Mouse (Mus musculus): Measurements from ENCODE around the gene Nat10. TPM values are rescaled to one million over a fixed set of nuclear protein-coding genes. Genes with fewer than 3 reads are reported as not detected.
A peak's percentile ranks its signal among the peaks of the same experiment; 100 is the strongest.

Nat10 gene
- total RNA-seq, 2 experiments from 2014 or later: 72.5 to 125 TPM

DNA sequence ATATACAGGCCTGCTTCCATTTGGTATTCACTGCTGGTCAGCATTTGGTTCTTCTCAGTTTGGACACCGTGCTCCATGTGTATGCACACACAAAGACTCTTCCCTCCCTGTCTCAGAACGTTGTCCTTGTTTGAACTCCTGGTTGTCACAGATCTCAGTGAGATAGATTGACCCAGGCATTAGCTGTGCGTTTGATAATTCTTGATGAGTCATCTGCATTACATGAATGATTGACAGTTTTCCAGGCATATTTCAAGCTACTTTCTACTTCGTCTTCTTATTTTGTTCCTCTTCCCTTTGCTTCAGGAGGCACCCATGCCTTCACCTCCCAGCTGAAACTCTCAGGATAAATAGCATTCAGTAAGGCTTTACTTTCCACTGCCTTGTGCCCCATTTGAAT, 87.5 kb downstream of the Nat10 start:
- ATAC-seq (replicated peaks; ENCODE audit: low FRiP score, low TSS enrichment, poor library complexity, severe bottlenecking): 0 out of 2 replicates have a peak, but pooled peaks have one; percentile 42

GRCm38 (mm10) chr2:103672573-103673119, 88.4 kb downstream of the Nat10 start:
- no peak for ATAC-seq (replicated peaks; ENCODE audit: low FRiP score, low TSS enrichment, poor library complexity, severe bottlenecking)

Other genes with a start within 250 kb of the Nat10 start
- gene Abtb2, start 195.0 kb downstream of the Nat10 start, total RNA-seq (2014; fragmentation: Nextera tagmentation): 0.57 and 1.4 TPM in 2 replicates
- 0.42 and 0.99 TPM in 2 replicates for gene Abtb2, start 195.0 kb downstream of the Nat10 start, total RNA-seq (2017)
- 410 and 422 TPM in 2 replicates for gene Caprin1, start 36.4 kb upstream of the Nat10 start, total RNA-seq (2014; fragmentation: Nextera tagmentation)
- gene Caprin1, start 36.4 kb upstream of the Nat10 start, total RNA-seq (2017): 571 and 586 TPM in 2 replicates
- 386 and 431 TPM in 2 replicates for gene Lmo2, start 196.7 kb upstream of the Nat10 start, total RNA-seq (2014; fragmentation: Nextera tagmentation)
- 391 and 392 TPM in 2 replicates for gene Lmo2, start 196.7 kb upstream of the Nat10 start, total RNA-seq (2017)

All from megakaryocyte-erythroid progenitor cell, adult 5-6 weeks (primary cell).